Mouse (Mus musculus): ENCODE measurements around the gene Psip1.
A peak's percentile ranks its signal among the peaks of the same experiment; 100 is the strongest.
"Not testable (repeated sequence)": the region's sequence is repeated elsewhere in the genome, so short reads cannot be mapped to it uniquely, and the experiment has no call there.

Gene Psip1

GRCm38 (mm10) chr4:83501037-83501430, 14.8 kb upstream of the Psip1 start:
- DNase-seq (ENCODE audit: low read depth): no peak

GRCm38 (mm10) chr4:83500154-83501036, 14.1 kb upstream of the Psip1 start:
- DNase-seq (ENCODE audit: low read depth): no peak

GRCm38 (mm10) chr4:83497013-83497412, 10.8 kb upstream of the Psip1 start:
- DNase-seq (ENCODE audit: low read depth): not testable (repeated sequence)

DNA sequence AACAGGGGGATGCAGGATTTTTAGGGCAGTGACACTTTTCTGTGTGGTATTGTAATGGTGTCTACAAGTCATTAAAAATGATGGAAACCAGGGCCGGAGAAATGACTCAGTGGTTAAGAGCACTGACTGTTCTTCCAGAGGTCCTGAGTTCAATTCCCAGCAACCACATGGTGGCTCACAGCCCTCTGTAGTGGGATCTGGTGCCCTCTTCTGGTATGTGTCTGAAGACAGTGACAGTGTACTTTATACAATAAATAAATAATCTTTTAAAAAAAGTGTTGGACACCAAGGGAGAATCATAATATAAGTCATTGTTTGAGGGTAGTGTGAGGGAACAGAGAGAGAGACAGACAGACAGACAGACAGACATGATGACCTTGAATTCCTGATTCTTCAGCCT, 6.9 kb upstream of the Psip1 start:
- DNase-seq (ENCODE audit: low read depth): no peak

DNA sequence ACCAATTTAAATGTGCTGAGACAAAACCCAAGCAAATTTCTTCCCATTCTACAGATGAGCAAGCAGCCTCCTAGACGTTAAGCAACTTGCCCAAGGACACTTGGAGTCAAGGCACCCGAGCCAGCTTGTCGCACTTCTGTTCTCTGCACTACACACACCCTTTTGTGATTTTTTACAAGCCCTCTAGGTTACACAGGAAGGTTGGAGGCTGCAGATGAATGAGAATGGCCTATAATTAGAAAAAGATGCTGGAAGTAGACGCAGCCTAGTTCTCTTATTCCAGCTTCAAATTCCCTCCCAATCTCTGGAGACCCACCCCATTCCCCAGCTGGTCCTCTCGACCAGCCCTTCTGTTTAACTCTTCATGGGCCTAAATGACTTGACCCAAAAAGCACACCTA, 2.9 kb upstream of the Psip1 start:
- DNase-seq (ENCODE audit: low read depth): no peak

DNA sequence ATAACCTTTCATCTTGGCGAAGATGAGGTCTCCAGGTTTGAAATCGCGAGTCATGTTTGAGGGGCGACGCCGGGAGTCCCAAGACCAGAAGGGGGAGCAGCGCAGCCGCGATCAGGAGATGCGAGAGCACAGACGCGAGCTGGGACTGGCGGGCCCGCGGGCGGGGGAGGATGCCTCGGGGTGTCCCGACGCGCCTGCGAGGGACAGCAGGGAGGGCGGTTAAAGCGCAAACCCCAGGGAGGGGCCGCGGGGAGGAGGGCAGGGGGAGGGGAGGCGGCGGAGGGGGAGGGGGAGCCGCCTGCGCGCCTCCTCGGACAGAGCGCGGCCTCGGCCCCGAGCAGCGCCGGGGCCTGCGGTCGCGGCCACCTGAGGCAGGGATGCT, 533 bp downstream of the Psip1 start:
- DNase-seq (ENCODE audit: low read depth): peak; percentile 49

DNA sequence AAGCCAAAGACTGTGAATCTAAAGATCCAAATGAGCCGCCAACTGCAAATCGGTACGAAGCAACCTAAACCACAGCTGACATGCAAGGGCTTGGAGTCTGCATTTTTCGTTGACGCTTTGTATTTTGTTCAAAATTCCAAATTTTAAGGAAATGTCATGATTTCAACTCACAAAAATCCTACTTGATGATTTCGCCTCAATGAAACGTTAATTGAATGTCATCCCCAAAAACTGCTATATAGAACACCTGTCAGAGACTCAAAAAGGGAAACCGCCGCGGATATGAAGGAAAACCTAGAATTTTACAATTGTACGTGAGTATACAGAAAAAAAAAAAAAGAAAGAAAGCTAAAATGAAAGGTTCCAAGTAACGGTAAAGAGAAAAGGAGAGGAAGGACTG, 1.0 kb downstream of the Psip1 start:
- no peak for DNase-seq (ENCODE audit: low read depth)

DNA sequence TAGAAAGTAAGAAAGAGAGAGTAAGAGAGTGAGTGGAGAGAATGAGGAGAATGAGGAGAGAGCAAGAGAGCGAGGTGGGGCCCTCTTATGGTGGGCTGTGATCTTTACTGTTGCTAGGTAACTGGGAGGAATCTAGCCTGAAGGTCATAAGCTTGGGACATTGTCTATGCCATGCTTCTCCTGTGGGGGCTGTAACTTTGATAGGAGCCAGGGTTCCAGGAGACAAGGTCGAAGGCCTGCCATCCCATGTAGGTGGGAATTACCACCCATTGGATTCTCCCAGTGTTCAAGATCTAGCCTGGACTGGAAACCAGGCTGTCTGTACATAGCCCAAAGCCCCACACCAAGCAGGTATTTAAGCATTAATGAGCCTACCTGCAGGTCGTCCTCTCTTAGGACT, 18.1 kb downstream of the Psip1 start:
- no peak for DNase-seq (ENCODE audit: low read depth)

- no peak for DNase-seq (ENCODE audit: low read depth)
Measured at GRCm38 (mm10) chr4:83467615-83468014, 18.6 kb downstream of the Psip1 start.

GRCm38 (mm10) chr4:83464827-83465226, 21.4 kb downstream of the Psip1 start:
- no peak for DNase-seq (ENCODE audit: low read depth)

GRCm38 (mm10) chr4:83460106-83460505, 26.2 kb downstream of the Psip1 start:
- DNase-seq (ENCODE audit: low read depth): no peak

GRCm38 (mm10) chr4:83450785-83451184, 35.5 kb downstream of the Psip1 start:
- no peak for DNase-seq (ENCODE audit: low read depth)

DNA sequence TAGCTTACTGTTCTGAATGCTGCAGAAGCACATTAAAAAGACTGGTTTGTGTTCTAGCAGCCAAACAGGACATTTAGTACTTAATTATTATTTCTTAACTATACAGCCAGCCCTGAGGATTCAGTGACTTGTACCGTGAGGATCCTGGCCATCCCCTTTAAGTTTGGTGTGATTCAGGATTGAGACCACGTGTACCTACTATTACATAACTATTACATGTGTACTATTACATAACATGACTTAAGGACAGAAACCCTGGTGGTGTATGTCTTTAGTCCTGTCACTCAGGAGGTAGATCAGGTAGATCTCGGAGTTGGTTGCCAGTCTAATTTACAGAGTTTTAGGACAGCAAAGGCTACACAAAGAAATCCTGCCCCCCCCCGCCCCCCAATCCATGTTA, 45.2 kb downstream of the Psip1 start:
- no peak for DNase-seq (ENCODE audit: low read depth)

GRCm38 (mm10) chr4:83439045-83439444, 47.2 kb downstream of the Psip1 start:
- no peak for DNase-seq (ENCODE audit: low read depth)

DNA sequence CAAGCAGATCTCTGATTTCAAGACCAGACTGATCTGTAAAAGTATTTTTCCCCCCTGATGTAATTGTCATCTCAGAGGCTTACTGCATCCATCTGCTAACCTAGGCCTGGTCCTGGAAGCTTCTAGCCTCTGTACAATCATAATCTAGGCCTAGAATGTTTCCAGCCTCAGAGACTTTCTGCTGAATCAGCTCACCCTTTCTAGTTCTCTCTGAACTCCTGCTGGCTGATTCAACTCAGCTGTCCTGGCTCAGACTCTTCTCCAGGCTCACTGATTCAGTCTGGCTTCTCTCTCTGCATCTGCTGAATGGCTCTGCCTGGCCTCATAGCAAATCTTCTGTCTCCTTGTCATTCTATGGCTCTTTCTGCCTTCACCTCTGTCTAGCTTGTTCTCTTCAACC, 48.1 kb downstream of the Psip1 start:
- no peak for DNase-seq (ENCODE audit: low read depth)

DNA sequence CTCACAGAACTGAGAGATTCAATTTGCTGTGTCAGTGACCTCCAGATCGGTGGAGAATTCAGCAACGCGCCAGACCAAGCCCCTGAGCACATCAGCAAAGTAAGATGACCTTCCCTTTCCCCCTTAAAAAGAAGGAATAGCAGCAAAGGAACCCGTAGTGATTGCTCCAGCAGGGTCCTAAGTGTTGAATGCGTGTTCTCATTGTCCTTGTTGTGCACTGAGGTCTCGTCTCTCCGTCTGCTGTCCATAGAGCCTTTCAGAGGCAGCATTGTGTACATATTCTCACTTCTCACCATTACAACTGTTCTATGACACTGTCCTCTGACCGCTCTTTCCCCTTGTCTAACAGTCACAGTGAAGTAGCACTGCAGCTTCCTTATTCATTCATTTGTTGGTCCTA, 49.9 kb downstream of the Psip1 start:
- no peak for DNase-seq (ENCODE audit: low read depth)

DNA sequence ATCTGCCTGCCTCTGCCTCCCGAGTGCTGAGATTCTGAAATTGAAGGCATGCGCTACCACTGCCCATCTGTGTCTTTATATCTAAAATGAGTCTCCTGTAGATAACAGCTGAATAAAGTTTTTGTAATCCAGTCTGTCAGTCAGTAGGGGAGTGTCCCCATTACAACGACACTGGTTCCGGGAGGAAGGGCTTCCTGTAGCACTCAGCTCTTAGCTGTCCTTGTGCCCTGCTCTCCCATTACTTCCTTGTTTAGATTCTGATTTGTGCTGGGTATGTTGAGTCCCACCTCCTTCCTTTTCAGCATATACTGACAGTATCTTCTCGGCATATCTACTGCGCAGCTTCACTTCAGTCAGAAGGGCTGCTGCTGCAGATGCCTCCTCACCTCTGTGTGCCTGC, 53.4 kb downstream of the Psip1 start:
- no peak for DNase-seq (ENCODE audit: low read depth)

- DNase-seq (ENCODE audit: low read depth): no peak
Measured at GRCm38 (mm10) chr4:83431950-83432349, 54.3 kb downstream of the Psip1 start.

GRCm38 (mm10) chr4:83428845-83429244, 57.4 kb downstream of the Psip1 start:
- no peak for DNase-seq (ENCODE audit: low read depth)

- DNase-seq (ENCODE audit: low read depth): no peak
Measured at GRCm38 (mm10) chr4:83427696-83428095, 58.6 kb downstream of the Psip1 start.

DNA sequence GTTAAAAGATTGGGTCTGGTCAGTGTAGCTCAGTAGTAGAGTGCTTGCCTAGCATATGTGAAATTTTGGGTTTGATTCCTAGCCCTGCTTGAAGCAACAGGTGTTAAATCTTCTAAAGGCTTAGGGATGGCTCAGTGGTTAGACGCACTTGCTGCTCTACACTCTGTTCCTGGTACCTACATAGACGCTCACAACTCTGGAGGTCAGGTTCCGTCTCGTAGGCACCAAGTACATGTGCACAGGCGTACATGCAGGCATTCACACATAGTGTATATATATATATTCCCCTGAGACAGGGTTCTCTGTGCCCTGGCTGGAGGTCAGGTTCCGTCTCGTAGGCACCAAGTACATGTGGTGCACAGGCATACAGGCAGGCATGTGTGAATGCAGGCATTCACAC, 59.1 kb downstream of the Psip1 start:
- DNase-seq (ENCODE audit: low read depth): no peak

DNA sequence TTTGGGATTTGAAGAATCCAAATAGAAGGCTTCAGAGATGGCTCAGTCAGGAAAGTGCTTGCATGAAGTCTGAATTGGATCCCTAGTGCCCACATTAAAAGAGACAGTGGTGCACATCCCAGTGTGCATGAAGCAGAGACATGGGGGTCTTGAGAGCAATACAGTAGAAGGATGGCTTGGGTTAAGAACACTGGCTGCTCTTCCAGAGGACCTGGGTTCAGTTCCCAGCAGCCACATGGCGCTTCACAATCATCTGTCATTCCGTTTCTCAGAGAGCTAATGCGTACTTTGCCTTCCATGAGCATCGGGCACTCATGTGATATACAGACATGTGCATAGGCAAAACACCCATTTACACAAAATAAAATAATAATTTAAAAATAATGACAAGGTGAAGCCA, 61.1 kb downstream of the Psip1 start:
- DNase-seq (ENCODE audit: low read depth): no peak

GRCm38 (mm10) chr4:83423641-83424040, 62.6 kb downstream of the Psip1 start:
- no peak for DNase-seq (ENCODE audit: low read depth)

GRCm38 (mm10) chr4:83418781-83419180, 67.5 kb downstream of the Psip1 start:
- no peak for DNase-seq (ENCODE audit: low read depth)
